Mouse (Mus musculus) adrenal gland, postnatal 36 days (tissue): ENCODE measurements at regions not wholly inside any gene's neighbourhood (a gene's known extent, or its start where the extent isn't known, plus 50 kb on each side); places are given as distances from the start of the nearest gene placed in this dataset.

Experiments
- DNase-seq, 2 experiments: peaks; one replicate each; pipeline ENCODE4 v3.0.0; 2021; ENCODE audit warnings: mixed read lengths in 1 of 2

DNA sequence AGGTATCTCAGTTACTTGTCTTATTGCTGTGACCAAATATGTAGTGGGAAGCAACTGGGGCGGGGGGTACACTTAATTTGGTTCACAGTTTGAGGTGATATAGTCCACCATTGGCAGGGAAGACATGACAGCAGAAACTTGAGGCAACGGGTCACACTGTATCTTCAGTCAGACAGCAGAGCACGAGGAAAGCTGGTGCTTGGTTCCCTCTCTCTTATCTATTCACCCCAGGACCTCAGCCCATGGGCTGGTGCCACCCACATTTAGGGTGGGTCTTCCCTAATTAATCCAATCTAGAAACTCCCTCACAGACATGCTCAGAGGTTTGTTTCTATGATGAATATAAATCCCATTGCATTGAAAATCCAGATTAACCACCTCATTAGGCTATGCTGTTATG is 56.5 kb downstream of the Otud1 start:
- DNase-seq, result no peak

DNA sequence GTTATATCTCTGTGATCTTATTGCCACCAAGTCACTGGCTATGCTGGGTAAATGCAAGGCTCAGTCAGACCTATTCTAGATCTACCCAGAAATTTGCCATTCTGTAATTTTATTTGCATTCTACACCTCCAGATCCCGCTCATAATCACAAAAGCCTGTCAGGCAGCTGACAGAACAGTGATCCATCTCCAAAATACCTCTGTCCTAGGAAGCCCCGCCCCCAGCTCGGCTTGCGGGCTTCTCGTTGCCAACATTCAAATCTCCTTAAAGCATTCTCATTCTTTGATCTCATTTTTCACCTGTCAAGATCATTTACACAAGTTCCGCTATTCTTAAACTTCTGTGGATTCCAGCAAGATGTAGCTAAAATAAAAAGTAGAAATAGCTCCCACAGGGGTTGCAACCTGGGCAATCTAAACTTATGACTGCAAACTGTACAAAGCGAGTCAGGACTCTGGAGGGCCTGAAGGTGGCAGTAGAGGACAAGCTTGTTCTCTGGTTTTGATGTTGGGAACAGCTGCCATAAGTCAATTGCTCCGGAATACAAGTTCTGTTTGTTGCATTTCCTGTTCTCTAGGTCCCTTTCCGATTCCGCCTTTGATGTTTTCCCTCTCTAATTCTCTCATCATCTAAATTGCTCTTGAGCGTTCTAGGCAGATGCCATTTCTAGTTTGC is 58.1 kb downstream of the Otud1 start:
- peak; percentile 56 to 79 for DNase-seq

DNA sequence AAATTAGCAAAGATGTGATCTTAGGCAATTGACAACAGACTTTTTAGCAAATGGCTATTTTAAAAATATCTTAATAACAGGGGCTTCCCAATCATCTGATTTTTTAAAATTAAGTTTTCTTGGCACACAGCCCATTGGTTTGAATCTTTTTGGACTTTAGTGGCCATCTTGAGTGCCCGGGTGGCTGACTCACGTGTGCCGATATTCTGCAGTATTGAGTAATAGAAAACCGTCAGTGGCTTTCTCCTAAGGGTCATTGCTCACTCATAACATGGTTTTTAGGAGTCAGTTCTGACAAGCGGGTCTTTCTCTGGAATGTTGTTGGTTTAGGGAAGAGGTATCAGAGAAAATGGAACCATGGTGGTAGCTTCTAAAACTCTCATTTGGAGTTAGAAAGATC is 58.8 kb downstream of the Otud1 start:
- DNase-seq, result no peak

DNA sequence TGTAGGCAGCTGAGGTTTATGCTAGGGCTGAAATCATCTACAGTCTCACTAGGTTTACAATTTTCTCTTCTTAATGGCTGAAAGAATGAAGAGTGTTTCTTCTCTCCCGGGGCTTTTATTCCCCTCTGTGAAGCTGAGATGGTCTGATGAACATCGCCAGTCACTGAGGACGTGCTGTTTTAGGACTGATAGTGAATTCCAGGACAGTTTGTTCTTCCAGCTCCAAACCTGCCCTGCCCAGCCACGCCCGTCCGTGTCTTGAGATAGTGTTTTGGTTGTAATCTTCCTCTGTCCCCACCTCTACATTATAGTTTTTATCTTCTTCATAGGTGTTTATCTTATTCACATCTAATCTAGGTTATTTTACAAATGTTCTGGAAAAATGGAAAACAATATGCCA is 68.5 kb downstream of the Otud1 start:
- DNase-seq, result no peak

DNA sequence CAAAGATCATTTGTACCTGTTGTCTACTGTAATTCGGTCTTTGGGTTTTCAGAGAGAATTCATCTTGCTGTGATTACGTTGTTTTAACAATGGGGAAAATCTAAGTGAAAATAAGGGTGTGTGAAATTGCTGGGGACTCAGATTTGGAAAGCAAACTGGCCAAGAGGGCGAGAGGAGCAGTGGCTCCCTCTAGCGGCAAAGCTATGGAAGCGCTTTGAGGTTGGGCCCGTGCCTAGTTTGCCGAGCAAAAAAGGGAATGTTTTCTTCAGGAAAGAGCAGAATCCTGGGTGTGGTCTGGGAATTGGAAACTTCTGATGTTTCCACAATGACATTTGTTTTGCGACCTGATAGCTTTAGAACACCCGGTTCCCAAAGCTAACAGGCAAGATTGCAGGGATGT is 69.4 kb downstream of the Otud1 start:
- DNase-seq, result peak; percentile 46 to 62

DNA sequence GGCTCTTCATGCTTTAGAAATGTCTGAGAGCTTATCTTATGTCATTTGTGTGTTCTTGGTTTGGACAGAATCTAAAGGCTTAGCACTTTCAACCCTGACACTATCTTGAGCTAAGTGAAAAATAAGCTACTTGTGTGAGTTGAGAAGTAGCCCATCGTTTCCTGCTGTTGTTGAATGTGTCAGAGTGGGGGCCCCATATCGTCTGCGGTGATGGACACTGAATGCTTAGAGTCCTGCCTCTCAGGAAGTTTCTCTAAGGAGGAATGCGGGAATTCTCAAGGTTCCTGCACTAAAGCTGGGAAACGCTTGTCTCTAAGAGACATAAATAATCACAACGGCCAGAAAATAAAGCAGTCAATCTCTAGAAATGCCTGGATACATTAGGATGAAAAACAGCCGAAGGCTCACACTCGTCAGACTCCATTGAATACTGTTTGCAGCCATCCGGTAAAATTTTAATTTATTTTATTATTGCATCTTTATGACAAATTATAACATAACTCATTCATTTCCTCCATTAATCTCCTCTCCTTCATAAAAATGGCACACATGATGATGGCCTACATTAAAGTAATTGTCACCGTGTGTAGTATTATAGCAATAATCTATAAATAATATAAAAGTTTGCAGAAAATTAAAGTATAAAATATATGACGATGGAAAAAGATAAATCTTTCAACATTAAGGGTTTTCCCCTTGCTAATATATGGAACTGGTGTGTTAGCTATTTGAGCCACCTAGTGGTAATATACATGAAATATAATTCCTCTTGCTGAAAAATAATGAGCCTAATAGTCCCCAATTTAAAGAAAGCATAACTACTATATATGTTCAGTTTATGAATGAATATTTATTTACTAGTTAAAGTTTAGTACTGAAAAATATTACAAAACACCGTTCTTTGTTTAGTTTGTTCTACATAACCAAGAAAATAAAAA is 75.6 kb downstream of the Otud1 start:
- DNase-seq, result no peak

DNA sequence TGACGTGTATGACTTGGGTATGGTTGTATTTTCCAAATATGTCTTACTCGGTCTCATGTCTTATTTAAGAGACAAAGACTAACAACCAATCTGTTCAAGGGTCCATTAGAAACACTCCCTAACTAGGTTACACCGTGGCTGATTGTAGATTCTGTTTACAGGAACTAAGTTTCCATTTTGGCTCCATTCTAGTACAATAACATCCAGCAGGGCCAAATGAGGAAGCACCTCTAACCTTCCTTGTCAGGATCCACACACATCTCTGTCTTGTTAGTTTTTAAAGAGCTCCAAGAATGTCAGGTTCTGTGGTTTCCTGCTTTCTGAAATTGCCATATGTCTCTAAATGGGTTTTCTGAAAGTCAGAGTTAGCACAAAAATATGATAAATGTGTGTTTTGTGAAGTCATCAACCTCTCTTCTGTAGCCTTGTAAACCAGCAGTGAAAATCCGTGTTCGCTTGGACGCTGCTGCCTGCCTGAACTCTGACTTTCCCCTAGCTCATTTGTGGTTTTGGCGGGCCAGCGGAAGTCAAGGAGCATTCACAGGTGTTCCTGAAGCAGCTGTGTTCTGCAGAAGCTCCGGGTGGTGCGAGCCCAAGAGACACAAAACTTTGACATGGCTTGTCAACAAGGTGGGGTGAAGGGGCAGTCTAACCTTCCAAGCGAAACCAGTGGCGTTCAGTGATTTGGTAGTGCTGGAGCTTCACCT is 76.8 kb downstream of the Otud1 start:
- no peak for DNase-seq

DNA sequence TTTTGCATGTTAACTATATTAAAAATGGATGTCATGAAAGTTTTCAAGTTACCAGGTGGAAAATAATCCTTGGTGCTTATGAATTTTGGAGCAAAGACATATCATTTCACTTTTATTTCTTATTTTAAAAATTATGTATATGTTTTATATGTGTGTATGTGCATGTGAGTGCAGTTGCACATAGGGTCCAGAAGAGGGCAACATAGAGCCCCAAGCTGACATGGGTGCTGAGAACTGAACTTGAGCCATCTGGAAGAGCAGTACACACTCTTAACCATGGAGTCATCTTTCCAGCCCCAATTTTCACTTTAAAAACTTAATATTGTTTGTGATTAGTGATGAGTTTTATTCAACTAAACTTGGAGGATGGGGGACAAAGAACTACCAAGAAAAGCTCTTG is 84.0 kb downstream of the Otud1 start:
- DNase-seq, result no peak

DNA sequence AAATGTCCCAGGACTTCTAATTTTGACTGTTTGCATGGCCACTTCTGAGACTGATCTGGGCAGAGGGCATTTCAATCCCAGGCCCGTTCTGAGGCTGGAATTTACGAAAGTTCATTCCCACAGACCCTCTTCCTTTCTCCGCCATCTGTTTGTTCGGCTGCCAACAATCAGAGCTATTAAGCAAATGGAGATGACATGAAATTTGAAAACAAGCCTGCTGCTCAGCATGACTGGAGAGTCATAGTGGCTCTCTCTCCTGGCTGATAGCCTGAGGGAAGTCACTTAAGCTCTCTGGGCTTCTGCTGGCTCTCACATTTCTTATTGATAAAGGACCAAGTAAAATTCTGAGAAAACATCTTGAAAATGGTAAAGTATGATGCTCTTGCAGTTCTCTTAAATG is 85.9 kb downstream of the Otud1 start:
- no peak for DNase-seq

DNA sequence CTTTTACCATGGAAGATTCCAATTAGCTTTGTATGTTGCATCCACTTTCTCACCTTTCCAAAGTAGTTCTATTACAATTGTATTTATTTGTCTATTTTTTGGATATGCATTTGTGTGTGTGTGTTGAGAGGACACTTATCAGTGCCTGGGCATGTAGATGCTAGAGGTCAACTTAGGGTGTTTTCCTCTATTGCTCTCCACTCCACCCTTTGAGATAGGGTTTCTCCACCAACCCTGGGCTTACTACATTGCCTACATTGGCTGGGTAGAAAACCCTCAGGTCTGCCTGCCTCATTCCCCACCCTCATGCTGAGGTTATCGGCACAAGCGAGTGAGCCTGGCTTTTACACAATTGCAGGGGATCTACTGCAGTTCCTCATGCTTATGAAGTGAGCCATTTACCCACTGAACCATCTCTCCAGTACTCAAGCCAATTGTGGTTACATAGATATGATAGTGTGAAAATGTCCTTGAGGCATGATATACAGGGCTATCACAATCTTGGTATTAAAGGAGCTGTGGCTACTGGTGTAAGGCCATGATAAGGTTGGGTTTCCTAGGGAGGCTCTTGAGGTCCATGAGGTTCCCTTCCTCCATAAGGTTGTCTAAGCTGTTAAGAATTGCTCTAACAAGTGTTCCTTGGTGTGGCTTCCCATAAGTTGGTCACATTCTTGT is 87.6 kb downstream of the Otud1 start:
- no peak for DNase-seq

DNA sequence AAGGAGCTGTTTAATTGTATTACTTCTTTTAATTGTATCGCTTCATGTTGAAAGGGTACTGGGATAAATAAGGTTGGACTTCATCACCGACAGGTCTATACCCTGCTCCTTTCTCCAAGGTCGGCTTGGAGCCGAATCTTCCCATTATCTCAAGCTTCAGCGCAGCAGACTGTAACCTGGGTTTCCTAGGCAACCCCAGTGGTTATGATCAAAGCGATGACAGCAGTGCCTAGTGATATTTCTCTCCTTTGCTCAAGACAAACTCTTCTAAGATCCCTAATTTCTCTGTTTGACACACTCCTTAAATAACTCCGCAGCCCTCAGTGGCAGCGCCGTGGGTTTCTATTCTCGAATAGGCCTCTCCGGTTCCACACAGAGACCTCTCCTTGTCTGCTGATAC is 95.2 kb downstream of the Otud1 start:
- no peak for DNase-seq

DNA sequence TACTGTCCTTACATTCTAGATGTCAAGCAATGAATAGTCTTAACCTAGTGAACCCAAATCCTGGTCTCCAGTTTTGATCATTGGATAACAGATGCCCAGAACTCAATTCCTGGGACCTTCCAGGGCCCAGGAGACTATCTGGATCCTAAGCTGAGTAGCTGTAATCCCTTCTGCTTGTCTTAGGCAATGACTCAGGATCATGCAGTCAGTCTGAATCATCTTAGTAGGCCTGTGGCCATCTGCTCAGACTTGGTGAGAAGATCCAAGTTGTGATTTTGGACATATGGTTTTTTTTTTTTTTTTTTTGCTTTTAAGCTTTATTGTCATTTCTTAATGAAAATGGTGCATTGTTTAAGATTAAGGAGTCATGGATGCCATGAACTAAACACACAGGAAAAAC is 95.9 kb downstream of the Otud1 start:
- no peak for DNase-seq

DNA sequence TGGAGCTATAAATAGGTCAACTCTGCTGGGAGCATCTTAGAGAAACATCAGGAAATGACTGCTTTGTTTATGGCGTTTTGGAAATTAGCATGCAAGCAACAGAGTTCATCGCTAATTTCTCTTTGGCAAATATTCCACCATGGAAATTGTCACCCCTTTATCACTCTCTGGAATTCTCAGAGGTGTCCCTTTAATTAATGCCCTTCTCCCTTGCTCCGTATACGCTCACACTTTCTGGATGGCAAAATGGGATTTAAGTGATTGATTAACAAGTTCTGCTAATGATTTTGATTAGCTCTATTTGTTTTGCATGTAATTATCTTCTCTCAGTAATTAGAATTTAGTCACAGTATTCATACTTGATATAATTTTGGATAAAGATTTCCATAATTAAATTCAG is 100.4 kb downstream of the Otud1 start:
- no peak for DNase-seq

DNA sequence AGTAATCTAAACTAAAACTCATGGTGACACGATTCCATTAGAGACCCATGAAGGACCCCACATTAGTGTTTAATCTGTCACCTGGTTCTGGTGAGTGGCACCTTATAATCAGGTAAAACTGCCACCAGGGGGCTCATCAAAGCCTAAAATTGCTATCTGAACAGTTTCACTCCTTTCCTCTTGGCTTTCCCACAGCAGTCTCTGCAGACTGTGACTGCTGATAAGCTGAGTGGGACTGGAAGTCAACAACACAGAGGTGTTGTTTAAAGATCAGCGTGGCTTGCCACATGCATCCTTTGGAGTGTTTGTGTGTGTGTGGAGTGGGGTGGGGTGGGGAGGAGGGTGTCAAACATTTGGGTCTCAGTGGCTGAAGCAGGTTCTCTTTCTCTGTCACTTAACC is 101.6 kb downstream of the Otud1 start:
- peak in 1 of 2 experiments; percentile 6 for DNase-seq

DNA sequence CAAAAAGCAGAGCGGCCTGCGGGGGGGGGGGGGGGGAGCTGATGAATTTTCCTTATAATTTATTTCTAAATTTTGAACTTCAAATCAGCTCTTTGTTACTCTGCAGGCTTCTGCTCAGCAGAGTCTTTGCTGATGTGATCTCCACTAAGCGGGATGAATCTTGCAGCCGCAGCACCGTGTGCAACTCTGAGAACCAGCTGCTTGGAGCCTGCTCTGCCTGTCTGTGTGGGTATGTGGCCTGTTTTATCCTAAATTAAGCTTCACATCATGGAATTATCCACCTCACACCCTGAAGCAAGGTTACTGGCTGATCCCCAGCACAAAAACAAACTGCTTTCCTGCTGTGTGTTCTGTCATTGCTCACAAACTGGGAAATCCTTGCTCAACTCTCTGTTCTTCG is 102.0 kb downstream of the Otud1 start:
- DNase-seq, result no peak

DNA sequence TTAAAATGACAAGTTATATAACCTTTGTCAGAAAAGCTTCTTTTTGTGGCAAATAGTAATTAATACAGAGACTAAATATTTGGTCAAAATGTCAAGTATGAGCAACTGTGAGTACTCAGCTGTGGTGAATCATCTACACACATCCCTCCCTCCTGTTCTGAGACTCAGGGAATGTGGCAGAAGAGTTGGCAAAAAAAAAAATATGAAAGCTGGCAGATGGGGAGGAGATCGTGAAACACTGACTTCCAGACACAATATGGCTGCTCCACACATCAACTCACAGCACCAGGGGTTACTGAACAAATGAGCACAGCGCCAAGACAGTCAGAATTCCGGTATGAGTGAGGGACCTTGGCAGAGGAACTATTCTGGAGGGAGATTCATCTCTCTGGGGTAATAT is 105.4 kb downstream of the Otud1 start:
- no peak for DNase-seq

DNA sequence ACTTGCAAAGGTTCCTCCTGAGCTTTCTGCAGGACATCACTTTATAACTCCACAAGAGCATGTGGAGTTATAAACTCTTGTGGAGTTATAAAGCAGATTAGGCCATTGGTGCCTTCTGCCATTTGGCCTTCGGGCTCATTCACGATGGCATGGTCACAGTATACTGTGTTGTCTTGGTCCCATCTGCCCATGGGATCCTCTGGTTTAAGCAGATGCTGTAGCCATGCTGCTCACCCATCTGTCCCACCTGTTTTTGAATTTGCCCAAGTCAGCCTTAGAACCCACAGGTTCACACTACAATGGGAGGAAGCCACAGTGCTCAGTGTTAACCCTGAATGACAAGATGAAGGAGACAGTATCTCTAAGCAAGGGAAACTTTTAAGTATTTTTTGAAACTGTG is 124.7 kb upstream of the Etl4 start:
- no peak for DNase-seq

DNA sequence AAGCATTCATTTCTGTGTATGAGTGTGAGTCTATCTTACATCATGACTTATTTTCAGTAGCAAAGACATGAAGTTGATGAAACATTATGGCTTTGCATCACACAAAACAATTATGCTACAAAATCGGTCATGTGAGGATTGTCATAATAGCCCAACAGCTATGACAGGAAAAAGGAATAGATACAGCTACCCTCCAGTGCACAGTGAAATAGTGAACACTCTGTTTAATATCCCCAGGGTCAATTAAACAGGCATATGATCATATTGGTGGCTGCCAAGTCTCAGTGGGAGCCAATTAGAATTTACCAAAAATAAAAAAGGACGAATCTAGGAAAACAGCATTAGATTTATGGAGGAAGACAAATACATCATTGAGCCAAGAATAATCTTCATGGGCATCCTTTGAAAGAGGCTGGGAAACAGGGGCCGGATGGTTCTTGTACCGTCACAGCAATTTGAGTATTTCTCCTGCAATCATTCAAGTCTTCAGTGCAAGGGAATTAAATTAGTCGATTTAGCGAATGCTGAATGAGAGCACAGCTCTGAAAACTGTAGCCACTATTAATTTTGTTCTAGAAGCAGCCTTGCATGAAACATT is 123.8 kb upstream of the Etl4 start:
- DNase-seq, result no peak

DNA sequence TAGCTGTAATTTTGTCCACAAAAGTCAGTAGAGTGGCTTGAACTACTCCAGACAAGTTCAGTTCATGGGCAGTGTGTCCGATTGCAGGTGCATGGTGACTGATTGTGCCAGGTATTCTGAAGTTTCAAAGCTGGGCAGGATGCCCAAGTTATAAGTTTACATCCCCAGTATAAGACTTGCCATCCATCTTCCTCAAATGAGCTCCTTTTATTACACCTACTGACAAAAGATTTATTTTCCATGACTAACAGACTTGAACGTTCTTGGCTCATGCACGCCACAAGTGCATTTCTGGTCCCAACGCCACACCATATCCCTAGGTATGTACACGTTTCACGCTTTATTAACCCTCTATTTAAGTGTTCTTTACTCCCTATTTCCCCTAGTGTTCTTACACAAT is 117.4 kb upstream of the Etl4 start:
- DNase-seq, result no peak

DNA sequence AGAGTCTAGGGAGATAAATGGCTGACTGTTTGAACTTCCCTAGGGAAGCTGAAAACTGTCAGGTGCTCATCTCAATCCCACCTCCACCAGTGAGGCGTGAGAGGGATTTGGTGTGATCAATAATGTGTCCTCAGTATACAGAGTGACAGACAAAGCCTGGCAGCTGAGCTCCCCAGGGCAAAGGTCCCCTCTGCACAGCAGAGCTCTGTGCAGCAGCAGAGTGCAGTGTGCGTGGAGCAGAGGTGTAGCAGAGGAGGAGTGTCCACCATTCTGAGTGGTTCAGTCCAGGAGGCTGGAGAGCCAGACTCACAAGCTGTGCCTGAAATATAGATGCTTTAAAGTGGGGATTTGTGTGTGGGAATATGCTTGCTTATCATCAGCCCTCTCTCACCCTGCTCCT is 112.8 kb upstream of the Etl4 start:
- DNase-seq, result no peak
